Mouse (Mus musculus): ENCODE measurements around the gene Dbt.
A peak's percentile ranks its signal among the peaks of the same experiment; 100 is the strongest.

Gene Dbt

DNA sequence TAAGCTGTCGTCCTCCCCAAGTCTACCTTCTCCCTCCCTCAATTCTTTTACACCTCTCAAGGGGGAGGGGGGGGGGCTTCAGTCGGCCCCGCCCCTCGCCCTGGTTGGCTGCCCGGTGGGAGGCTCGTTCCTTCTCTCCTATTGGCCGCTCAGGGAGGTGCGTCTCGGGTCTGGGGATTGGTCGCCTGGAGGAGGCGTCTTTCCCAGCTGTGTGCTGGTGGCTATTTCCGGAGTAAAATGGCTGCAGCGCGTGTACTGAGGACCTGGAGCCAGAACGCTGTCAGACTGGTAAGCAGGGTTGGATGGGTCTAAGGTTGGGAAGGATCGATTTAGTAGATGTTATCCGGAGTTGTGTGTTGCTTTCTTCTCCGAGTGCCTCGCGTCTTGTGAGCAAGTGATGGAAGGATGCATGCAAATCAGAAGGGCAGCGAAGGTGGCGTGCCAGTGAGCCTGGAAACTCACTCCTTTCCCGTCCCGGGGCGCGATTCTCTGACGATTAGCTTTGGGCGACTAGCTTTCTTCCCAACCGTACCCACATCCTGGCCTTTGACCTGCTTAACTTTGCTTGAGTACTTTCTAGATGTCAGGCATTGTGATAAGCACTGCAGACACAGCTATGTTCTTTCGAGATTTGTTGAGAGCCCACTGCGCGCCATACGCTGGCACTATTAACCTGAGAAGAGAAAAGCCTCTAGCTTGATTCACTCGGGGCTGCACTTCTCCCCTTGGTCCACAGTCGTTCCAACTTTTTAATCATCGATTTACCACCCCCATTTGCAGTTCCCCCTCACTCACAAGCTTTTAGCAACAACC, at the start of gene Dbt:
Dbt (plus strand) TSS at position 167 of the 813 bp plus-strand sequence.
- DNase-seq (ENCODE audit: low read depth in 1 of 2, low spot score in 2 of 2): peak; percentile 26 to 61

DNA sequence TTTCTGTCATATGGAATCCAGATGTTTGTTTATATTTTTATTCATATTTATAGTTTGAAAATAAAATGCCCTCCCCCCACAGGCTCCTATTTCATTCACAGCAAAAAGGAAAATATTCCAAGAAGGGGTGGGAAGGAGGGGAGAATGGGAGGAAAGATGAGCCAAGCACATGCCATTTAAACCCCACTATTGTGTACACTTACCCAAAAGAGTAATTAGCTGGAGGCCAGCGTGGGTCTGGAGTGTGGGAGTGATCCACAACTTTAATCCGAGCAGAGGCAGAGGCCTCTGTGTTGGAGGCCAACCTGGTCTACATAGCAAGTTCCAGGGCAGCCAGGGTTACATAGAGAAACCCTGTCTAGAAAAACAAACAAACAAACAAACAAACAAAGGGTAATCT, 48.6 kb upstream of the Dbt start:
- no peak for DNase-seq (ENCODE audit: low read depth in 1 of 2, low spot score in 2 of 2)

DNA sequence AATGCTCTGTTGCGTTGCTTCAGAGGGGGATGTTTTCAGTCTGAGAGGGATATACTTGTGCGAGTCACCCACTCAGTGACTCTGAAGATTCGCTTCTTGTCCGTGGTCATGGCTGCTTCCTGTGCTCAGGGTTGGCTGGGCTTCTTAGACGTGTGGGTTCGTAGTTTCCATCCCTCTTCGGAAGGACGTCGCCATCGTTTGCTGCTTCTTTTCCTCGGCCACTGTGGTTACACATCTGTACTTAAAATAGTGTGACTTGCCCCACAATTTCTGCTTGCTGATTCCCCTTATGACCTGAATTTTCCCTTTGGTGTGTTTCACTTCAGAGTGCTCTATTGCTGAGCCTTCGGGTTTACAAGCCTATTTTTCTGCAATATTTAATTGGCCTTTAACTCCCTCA, 47.2 kb upstream of the Dbt start:
- DNase-seq (ENCODE audit: low read depth in 1 of 2, low spot score in 2 of 2): no peak

DNA sequence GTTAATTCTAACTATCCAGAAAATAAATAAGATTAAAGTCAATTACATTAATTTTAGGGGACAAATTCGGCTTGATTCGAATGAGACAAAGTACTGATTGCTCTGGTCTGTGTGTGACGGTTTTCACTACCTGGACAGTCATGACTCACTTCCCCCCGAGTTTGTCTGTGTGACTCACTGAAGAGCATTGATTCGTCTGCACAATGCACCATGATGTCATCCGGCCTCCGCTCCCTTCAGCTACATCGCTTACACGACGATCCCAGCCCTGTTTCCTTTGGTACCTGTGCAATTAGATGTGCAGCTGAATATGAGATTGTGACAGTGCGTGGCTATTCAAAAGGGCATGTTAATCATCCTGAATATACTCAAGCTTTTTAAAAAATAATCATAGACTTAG, 38.3 kb upstream of the Dbt start:
- no peak for DNase-seq (ENCODE audit: low read depth in 1 of 2, low spot score in 2 of 2)

DNA sequence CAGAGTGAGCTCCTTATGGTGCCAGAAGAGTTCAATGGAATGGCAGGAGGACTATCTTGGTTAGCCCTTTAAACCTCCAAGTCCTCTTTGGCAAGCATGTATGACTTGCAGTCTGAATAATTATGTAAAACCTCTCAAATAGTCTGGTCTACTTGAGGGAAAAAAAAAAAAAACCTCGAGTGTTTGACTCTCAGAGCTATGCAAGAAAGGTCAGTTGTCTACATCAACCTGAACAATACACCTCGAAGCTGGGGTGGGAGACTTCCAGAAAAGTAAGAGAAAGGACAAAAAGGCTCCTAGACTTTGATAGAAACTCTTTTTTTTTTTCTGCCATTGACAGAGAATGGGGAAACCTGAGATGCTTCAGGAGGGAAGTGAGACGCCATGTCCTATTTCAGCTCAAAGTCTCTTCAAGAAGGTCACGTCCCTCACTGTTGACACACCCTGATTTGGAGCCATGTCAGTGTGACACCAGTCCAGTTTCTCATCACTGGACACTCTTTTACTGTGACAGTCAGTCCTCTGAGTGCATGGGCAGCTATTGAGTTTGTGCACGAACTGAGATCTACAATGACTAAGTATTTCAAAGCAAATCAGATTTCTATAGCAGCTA, 36.1 kb upstream of the Dbt start:
- no peak for DNase-seq (ENCODE audit: low read depth in 1 of 2, low spot score in 2 of 2)

DNA sequence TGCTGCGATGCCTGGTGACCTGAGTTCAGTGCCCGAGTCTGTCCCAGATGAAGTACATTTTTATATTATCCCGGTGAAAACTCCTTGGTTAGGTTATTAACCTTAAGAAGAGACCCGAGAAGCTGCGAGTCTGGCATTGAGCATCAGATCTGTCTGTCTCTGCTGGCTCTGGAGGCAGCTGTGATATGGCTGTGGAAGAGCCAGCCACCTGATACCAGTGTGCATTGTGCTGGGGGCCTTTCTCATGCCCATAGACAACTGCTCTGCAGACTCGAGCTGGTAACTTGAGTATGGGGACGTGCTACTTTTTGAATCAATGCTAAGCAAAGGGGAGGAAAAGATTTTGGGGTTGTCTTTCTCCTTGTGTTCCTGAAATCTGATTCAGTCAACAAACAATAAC, 35.5 kb upstream of the Dbt start:
- no peak for DNase-seq (ENCODE audit: low read depth in 1 of 2, low spot score in 2 of 2)

DNA sequence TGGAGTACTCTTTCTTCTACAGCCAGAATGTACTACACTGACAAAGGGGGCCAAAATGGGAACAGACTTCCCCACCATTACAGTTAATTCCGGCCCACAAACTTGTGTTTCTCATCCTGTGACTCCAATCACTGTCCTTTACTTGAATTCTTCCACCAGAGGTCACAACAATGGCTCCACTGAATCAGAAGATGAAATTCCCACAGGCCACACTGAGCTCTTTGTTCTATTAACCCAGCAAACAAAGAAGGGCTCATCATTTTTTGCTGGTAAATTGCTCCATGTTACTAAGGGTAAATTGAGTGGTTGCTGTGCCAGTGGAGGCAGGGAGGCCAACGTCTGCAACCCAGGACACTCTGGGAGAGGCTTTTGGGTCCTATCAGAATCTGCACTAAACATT, 32.8 kb upstream of the Dbt start:
- no peak for DNase-seq (ENCODE audit: low read depth in 1 of 2, low spot score in 2 of 2)

DNA sequence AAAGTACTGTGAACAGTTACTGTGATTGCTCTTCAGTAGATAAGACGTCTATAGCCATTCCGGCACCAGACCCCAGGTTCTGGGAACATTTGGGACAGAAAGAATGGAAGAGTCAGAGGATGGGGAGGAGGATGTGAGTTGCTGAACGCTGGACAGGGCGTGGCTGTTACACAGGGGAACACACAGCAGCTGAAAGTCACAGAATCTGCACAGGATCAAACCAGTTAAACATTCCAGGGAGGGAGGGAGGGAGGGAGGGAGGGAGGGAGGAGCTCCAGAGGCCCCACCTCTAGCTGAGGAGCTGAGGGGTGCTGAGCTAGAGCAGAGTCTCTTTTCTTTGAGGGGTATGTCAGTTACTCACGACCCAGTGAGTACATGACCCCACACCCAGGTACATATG, 31.9 kb upstream of the Dbt start:
- DNase-seq (ENCODE audit: low read depth in 1 of 2, low spot score in 2 of 2): no peak

DNA sequence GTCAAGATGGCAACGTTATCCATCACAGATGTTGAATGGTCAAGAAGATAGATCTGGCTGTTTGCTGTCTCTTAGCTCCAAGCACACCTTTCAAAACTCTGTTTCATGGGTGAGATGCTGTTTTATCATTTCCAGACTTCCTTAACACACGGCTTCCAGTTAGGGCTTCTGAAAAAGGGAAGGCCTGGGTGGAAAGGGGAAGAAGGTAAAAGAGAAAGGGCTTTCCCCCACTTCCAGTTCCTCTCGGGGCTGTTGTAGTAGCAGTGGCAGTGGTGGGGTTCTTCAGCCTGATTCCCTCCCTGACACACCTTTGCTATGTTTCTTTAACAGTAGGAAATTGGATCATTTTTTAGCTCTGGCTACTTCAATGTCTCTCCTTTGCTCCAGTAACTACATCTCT, 30.1 kb upstream of the Dbt start:
- peak; percentile 10 to 38 for DNase-seq (ENCODE audit: low read depth in 1 of 2, low spot score in 2 of 2)

DNA sequence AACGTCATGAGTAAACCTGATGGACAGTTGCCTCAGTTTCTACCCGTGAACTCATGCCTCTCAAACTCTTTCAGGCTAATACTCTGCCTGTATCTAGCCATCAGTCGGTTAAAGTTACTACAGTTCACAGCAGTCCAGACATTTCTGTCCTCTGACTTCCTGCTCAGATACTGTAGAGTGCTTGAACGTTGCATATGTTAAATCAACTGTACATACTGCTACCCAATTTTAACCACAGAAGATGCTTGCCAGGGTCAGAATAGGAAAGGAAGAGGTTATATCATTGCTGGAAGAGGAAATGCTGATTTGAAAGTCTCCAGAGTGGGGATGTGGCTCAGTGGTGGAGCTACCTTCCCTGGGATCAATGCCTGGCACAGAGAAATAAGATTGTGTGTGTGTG, 29.6 kb upstream of the Dbt start:
- DNase-seq (ENCODE audit: low read depth in 1 of 2, low spot score in 2 of 2): no peak

DNA sequence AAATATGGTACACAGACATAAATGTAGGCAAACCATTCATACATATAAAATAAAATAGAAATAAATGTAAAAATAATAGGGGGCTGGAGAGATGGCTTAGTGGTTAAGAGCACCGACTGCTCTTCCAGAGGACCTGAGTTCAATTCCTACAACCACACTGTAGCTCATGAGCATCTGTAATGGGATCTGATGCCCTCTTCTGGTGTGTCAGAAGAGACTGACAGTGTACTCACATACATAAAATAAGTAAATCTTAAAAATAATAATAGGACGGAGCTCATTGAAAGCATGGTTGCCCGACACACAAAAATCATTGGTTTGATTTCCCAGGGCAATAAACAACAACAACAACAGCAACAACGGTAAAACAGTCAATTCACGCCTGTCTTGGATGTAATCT, 21.9 kb upstream of the Dbt start:
- no peak for DNase-seq (ENCODE audit: low read depth in 1 of 2, low spot score in 2 of 2)

DNA sequence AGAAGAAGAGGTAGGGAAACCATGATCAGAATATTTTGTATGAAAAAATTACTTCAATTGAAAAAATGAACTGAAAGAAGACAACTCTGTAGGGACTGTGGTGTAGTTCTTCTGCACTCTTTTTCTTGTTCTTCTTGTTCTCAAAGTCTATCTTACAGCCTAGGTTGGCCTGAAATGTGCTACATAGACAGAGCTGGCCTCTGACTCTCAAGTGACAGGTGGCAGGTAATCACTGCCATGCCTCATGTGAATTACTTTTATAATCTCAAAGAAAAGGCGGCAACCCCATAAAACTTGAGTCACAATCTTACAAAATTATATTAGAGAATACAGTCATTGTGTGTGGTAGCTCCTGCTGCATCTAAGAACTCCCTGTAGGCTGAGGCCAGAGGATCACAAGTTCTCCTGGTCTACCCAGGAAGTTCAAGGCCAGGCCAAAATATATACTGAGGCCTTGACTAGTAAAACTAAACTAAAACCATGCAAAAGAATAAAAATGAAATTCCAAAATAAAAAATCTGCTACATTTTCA, 20.9 kb upstream of the Dbt start:
- DNase-seq (ENCODE audit: low read depth in 1 of 2, low spot score in 2 of 2): no peak

DNA sequence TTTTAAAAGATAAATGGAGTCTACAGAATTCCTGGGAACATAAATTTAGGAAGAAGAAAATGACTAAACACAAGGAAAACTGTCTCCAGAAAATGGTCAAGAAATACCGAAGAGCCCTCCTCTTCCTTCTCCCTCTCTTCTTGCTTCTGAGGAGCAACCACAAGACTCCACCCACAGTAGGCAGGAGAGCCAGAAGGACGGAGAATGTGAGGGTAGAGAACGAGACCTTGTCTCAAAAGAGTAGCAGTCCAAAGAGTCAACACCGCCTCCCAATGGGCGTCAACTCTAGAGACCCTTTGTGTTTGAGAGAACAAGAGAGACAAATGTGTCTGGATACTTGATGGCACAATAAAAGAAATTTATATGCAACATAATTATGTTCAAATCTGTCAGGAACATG, 19.2 kb upstream of the Dbt start:
- no peak for DNase-seq (ENCODE audit: low read depth in 1 of 2, low spot score in 2 of 2)

DNA sequence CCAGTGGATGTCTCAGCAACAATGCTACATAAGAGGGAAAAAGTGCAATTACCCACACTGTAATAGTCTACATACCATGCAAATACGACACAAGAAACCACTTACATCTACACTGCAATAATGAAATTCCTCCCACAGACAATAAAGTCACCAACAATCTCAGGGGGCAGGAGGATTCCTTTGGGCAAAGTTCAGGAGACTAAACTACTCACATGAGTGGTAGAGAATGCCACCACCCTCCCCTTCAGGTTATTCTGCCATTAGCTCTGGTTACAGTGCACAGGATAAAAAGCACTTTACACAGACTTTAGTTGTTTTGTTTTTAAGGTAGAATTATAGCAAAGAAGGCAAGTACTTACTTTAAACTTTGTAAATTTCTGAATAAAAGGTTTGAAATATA, 17.2 kb upstream of the Dbt start:
- no peak for DNase-seq (ENCODE audit: low read depth in 1 of 2, low spot score in 2 of 2)

DNA sequence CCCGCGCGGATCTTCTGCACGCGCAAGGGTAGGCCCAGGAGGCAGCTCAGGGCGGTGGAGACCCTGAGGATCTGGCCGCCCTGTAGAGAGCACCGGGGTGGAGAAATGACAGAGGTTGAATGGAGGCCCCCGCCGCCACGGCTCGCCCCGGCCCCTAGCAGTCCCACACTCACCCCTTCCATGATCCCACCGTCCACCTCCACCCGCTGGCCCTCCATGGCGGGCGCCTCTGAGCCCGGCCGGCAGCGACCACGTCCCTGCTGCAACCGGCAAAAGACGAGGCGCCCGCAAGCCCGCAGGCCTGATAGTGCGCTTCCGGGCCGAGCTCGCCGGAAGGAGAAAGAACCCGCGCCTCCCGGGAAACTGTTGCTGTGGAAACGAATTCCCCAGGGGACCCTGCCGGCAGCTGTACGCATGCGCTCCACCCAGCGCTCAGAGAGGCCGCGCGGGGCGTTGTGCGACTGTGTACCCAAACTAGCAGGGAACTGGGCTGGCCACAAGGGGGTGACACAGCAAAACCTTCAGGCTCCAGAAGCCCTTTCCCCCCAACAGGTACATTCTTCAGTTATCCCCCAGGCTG, 5.0 kb upstream of the Dbt start, which contains the start of gene Rtca:
Rtca (minus strand) TSS at position 437 of the 580 bp plus-strand sequence.
- DNase-seq (ENCODE audit: low read depth in 1 of 2, low spot score in 2 of 2): peak; percentile 85 to 88

DNA sequence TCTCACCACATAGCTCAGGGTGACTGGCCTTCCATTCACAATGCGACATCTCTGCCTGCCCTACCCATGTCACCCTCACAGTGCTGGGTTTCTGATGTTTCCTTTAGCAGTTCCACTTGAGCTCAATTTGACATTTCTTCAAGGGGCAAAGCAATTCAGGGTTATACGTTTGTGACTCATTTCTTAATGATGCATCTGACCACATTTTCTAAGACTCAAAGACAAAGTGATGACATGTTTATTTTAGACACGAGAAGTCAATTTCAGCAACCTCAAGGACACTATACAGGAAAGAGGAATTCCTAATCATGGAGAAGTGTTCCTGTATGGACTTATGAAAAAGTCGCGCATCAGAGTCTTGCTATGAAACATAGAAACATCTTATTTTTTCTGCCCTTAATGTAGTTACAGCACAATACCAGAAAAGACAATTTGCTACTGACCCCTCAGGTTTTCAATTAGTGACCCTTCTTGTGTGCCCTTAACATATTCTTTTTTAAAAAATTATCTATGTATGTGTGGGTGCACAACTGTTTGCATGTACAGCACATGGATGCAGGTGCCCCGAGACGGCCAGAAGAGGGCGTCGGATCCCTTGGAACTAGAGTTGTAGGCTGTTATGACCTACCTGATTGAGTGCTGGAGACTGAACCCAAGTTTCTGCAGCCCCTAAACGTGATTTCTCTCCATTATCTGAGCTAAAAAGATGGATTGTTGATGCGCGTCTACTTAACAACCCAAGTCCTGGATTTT, 543 bp upstream of the Dbt start:
- DNase-seq (ENCODE audit: low read depth in 1 of 2, low spot score in 2 of 2): no peak

DNA sequence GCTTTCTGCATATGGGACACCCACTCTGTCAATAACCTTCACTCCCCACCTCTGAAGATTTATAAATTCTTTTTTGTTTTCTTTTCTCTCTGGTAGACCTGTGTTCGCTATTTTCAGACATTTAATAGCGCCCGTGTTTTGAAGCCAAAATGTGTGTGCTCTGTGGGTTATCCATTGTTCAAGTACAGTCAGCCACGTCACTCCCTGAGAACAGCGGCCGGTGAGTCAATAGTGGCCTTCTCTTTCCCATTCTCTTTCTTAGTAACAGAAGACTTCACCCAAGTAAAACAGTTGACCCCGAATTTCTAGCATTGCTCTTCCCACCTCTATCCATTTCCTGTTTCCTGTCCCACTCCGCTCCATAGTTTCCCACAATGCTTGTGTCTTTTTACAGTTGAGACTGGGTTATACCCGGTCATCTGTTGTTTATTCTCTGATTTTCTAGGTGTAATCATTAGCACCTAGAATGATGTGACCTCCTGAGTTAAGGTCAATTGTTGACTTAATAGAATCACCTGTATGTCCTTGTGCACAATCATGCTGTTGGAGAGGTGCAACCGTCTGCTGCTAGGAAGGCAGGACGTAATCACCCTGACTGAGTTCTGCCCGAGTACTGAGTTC, 7.4 kb downstream of the Dbt start:
- no peak for DNase-seq (ENCODE audit: low read depth in 1 of 2, low spot score in 2 of 2)

DNA sequence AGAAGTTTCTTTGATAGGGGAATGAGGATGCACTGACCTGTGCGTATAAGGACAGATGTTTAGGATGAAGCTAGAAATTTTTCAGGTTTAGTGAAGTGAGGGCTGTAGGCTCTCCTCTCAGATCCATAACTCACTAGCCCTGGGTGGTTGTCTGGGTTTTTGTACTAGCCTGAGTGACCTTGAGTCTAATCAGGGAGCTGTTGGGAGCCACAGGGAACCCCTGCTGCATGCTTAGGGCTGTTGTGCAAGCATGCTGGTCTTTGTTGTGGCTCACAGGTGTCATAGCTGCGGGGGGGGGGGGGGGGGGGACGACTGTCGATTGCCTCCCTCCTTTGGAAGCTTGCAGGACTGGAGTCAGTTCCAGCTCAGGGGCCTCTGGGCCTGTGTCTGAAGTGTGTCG, 16.9 kb downstream of the Dbt start:
- no peak for DNase-seq (ENCODE audit: low read depth in 1 of 2, low spot score in 2 of 2)

DNA sequence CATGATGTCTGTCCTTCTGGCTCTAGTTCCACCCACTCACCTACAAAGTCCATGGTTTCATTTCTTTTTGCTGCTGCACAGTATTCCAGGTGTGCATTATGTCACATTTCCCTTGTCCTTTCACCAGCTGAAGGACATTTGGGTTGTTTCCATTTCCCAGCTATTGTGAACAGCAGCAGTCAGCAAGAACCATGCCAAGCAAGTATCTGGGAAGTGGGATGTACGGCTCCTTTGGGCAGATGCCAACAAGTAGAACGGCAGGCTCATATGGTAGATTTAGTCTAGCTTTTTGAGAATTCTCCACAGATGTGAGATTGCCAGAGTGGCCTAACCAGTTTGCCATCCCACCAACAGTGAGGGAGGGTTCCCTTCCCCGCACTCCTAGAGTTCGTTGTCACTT, 18.0 kb downstream of the Dbt start:
- DNase-seq (ENCODE audit: low read depth in 1 of 2, low spot score in 2 of 2): no peak

DNA sequence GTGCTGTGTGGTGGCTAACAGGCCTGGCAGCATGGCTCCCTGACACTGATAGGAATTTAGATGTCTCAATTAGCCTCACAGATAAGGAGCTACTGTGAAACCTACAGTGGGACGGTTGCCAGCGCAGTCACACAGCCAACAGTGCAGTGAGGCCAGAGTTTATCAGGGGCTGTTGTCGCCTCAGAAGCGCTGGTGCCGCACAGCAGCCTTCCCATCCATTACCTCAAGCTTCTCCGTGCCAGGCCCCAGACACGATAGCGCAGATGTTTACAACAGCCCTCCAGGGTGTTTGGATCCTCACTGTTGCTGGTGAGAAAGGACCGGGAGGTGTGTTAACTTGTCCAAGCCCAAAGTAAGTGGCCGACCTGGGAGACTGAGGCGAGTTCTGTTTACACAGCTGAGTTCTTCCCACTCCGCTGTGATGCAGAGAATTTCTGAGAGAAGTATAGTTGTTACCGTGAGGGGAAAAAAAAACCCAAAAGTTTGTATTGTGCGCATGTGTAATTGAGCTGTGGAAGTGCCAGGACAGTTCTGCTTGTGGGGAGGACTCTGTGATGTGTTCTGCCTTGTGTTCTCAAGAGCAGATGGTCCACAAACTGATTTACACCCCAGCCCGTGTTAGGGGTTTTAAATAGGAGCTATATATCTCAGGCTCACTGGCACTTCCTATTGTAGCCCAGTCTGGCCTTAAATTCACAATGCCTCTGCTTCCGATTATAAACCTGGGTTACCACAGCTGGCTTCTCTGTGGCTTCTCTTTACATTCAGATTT, 23.7 kb downstream of the Dbt start:
- DNase-seq (ENCODE audit: low read depth in 1 of 2, low spot score in 2 of 2): no peak

Data from monocyte, adult 2 months (primary cell).